Mouse (Mus musculus): ENCODE results near the gene Pitpnb.

The Pitpnb gene

DNA sequence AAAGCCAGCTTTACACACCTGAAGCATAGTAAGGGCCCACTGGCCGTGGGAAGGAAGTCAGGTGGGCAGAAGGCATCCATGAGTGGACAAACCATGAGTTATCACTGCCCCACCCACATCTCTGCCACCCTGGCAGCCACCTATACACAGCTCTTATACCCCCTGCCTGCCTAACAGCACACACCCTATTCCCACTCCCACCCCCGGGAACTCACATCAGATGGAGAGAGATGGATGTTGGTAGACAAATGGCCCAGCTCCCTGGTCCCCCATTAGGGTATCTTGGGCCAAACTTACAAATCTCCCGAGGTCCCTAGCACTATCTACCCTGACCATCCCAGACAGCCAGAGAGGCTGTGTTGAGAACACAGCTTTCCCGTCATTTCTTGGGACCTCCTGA lies 68.7 kb downstream of the Pitpnb start:
- DNase-seq: no peak

DNA sequence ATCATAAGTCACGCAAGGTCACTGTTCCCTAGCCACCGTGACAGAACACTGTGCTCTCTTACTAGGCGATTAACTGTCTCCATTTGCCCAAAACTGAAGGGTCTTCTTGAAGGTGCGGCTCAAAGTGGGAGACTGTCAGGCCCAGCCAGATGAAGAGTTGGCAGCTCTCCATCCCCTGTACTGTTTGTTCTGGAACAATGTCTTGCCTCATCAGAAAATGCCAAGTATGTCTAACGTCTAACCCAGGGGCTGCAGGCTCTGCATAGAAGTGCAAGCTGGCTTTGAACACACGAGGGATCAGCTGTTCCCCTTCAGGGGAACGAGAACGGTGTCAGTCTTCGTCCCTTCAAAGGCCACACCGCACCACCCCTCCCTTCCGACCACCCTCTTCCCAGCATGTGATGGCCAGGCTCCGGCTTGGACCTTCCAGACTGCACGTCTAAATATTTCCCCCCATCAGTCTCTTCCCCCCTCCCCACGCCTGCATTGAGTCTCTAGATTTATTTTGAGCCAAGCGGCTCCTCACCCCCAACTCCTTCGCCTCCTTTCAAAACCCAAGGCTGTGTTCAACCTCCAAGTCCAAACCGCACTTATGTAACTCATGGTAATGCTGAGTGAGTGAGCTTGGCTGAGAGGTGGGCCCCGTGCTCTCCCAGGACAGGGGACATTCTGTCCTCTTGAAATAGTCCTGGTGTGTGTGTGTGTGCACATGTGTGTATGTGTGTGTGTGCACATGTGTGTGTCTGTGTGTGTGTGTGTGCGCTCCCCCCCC lies 71.5 kb downstream of the Pitpnb start:
- DNase-seq: no peak

DNA sequence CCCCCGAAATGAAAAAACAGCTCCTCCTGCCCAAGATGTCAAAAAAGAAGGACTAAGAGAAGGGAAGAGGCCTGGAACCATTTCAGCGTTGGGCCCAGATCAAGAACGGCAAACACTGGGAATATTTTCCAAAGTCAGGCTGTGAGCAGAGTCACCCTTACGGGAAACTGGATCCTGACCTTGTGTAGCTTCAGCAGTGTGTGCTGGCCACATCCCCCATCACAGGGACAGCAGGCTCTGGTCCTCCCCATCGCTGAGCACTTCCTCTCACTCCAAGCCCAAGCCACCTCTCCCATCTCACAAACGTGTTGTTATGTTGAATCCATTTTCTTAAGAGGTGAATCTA lies 72.1 kb downstream of the Pitpnb start:
- DNase-seq: no peak

DNA sequence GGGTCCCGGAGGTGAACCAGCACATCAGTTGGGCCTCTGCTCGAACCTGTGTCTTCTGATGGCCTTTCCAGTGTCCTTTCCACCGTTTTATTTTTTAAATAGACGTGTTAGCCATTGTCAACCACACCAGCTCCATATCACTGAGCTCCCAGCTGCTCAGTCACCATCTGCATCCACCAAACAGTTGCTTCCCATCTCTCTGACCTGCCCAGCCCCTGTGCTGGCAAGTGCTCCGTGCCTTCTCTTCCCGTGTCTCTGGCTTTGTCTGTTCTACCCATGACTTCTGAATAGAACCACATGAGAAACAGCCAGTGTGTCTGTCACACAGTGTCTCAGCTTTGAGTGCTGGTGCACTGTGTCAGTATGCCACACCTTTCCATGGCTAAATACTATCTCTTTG lies 74.2 kb downstream of the Pitpnb start:
- DNase-seq: no peak

DNA sequence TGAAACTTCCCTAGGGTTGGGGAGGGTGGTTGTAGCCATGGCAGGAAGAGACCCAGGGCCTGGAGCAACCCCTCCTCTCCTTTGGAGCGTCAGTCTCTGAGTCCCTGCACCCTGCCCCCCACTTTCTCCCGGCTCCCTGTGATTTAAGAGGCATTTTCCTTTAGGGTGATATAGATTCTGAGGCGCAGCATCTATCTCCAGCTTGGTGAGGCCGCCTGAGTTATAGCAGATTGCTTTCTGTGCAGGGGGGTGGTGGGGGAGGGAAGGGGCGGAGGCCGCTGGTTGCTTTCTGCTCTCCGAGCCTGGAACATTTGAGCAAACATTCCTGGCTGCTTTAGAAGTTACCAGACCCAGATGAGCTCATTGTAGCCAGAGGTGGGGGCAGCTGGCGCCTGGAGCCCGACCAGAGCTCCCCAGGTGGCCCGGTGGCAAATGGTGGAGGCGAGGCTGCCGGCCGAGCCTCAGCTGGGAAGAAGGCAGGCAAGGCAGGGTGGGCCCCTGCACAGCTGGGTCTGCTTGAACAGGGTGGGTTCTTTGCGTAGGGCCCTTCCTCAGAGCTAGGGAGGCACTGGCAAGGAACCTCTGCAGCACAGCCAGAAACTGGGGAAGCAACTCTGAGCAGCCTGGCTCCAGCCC lies 78.0 kb downstream of the Pitpnb start:
- no peak for DNase-seq

DNA sequence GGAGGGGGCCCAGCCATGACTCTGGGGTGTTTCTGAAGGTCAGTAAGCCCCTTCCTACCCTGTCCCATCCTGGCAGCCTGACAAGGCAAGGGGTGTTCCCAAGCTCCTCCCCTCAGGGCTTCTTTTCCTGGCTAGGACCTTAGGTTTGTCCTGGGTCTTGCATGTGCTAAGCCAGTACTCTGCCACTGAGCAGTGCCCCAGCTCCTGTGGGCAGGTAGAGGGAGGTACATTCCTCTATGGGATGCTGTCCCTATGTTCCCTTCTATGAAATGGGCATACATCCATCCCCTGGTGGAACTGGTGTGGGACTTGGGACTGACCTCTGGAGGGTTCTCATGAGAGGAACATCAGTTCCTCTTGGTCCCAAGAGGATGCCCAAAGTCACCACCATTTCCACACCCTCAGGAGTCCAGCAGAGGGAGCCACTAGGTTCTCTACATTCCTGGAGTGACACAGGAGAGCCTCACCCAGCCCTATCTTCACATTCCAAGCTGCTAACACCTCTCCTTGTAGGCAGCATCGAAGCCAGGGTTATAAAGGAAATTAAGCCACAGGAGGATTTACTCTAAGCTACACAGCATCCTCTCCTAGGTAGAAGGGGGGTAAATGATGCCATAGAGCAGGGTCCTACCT lies 79.0 kb downstream of the Pitpnb start:
- no peak for DNase-seq

DNA sequence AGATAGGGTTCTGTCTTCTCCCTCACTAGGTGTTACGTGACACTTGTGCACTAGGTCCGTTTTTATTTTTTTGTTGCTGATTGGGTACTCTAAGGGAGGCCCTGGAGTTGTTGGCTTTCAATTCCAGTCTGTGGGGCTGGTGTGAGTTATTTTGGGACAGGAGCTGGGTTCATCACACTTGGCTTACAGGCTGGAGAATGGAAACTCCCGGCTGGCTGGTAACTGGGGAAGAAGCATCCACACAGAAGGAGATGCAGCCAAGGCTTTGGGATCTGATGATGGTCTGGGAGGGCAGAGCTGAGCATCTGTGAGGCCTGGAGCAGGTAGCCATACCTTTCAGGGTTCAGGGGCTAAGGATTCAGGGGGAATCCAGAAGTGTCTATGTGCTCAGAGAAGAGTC lies 80.1 kb downstream of the Pitpnb start:
- DNase-seq: no peak

DNA sequence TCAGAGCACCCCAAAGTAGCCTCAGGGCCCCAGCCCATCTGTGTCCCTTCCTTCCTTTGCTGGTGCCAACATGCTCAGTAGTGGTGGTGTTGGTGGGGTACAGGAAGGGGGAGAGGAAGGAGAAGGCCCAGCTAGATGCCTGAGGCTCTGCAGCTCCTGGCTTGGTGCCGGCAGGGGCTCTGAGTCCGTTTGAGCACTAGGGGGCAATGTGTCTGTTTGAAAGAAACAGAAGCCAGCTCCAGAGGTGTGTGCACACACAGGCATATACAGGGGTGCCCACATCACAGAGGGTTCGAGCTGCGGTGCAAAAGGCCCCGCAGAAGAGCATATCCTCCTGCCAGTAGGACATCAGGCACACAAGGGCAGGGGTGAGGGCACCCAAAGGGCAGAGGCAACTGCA lies 83.6 kb downstream of the Pitpnb start:
- peak; percentile 18 for DNase-seq

DNA sequence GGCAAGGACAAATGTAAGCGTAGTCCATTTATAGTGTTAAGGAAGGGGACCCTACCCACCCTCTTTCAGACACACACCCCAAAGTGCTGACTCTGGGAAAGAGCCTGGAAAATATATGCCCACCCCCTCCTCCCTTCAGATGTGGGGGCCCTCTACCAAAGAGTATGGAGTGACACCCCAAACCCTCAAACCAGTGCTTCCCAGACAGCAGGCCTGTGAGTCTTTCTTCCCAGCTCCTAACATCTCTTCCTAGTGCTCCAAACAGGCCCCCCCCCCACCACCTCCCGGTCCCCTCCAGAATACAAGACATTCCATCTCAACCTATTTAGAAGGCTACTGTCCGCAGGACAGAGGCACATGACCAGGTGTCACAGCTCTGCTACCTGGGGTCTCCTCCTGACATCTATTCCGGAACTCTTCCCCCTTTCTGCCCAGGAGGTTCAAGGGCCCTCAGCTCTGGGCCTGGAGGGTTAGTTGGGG lies 84.2 kb downstream of the Pitpnb start:
- DNase-seq: no peak

DNA sequence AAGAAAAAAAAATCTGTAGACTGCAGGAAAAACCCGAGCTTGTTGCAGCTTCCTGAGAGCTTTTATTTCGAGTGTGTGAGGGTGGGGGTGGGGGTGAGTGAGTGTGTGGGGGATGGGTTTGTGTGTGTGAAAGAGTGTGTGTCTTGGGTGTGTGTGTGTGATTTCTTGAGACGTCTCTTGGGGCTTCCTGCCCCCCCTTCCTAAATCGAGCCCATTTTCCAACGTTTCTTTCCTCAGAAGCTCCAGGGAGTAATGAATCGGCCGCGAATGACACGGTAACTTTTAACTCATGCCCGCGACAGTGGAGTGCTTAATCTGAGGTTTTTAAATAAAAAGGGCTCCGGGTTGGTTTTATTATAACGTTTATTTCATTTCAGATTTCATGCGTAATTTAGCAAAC lies 85.0 kb downstream of the Pitpnb start:
- DNase-seq: no peak

DNA sequence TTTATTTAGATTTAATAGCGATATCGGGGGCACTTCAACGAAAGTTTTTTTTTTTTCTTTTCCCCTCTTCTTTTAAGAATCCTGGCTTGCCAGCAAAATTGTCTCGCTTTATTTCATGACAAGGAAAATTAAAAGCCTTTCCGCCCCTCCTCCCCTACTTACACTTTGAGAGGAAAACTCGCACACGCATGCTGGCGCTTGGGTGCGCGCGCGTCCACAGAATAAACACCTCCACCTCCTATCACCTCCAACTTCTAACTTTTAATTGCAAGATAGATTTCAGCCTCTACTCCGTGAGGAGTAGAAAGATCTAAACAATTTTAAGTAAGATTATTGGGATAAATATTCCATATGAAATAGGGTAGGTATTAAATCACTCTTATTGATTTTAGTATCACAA lies 85.5 kb downstream of the Pitpnb start:
- DNase-seq: no peak

DNA sequence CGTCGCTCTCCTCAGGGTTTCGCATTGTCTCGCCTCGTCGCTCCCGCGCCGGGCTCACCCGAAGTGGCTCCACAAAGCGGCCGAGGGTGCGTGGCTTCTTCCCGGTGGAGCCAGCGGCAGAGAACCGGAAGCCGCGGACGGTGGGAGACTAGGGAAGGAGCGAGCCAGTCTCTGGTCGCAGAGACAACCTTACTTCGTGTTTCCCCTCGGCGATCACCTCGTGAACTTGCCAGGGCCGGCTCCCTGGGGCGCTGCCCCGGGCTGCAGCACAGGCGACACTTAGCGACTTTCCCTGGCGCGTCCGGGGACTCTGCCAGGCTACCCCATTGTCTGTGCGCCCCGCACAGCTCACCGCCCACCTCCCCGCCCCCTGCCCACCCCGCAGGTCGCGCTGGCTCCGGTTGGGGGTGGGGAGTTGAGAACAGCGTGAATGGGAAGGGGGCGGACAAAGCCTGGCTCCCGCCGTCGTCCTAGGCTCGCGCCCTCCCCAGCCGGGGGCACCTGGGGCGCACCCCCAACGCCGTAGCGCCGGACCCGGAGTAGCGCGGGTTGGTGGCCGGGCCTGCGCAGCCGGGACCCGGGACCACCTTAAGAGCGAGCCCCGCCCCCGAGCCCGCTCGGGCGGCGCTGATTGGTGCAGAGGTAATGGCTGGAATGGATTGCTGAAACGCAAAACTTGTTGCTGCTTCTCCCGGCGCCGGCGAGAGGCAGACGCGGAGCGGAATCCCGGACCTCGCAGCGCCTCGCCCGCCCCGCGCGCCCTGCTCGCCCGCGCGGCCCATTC lies 86.2 kb downstream of the Pitpnb start, which contains the start of gene Mn1:
TSS of gene Mn1 (plus strand) at position 772 of the 784 bp plus-strand sequence.
- DNase-seq: peak; percentile 43

DNA sequence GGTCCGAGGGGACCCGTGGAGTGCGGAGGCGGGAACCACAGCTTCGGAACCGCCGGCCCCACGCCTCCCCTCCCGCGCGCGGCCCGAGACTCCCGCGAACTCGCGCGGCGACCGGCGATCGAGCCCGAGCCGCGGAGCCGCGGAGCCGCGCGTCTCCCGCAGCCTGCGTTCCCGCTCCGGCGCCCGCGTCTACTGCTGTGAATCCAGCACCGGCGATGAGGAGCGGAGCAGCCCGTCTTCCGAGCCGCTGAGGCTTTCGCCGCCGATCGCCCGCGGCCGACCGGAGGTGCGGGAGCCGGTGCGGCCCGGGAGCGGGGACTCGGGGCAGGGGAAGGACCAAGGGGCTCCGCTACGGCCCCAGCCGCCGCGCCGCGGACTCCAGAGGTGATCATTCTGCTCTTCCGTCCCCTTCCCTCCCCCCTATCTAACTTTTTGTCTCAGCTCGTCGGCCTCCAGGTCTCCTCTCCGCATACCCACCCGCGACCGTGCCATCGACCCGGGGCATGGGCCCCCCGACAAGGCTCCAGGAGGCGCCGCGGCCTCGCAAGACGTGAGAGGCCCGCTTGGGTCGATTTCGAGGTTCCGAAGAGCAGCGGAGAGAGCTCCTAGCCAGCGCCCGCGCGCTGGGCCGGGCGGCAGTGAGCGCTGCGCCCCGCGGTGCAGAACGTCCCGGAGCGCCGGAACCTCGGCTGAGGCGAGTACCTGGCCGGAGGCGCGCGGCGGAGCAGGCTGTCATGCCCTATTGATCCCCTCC lies 87.0 kb downstream of the Pitpnb start:
- no peak for DNase-seq

DNA sequence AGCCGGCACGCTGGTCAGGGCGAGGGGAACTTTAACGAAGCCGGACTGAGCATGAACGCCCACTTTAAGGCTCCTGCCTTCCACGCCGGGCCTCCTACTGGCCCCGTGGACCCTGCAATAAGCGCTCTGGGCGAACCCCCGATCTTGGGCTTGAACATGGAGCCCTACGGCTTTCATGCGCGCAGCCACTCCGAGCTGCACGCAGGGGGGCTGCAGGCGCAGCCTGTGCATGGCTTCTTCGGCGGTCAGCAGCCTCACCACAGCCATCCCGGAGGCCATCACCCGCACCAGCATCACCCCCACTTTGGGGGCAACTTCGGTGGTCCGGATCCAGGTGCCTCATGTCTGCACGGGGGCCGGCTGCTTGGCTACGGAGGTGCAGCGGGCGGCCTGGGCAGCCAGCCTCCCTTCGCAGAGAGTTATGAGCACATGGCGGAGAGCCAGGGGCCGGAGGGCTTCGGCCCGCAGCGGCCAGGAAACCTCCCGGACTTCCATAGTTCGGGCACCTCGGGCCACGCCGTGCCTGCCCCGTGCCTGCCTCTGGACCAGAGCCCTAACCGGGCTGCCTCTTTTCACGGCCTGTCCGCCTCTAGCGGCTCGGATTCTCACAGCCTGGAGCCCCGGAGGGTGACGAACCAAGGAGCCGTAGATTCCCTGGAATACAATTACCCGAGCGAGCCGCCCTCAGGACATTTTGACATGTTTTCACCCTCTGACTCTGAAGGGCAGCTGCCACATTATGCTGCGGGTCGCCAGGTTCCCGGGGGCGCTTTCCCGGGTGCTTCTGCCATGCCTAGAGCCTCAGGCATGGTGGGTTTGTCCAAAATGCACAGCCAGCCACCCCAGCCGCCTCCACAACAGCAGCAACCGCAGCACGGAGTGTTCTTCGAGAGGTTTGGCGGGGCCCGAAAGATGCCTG lies 87.9 kb downstream of the Pitpnb start:
- no peak for DNase-seq

DNA sequence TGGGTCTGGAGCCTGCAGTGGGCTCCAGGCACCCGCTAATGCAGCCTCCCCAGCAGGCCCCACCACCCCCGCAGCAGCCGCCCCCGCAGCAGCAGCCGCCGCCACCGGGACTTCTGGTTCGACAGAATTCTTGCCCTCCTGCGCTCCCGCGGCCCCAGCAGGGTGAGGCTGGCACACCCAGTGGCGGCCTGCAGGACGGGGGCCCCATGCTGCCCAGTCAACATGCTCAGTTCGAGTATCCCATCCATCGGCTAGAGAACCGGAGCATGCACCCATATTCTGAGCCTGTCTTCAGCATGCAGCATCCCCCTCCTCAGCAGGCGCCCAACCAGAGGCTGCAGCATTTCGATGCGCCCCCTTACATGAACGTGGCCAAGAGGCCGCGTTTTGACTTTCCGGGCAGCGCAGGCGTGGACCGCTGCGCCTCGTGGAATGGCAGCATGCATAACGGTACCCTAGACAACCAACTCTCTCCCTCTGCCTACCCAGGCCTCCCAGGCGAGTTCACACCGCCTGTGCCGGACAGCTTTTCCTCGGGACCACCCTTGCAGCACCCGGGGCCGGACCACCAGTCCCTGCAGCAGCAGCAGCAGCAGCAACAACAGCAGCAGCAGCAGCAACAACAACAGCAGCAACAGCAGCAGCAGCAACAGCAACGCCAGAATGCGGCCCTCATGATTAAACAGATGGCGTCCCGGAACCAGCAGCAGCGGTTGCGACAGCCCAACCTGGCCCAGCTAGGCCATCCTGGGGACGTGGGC lies 88.7 kb downstream of the Pitpnb start:
- DNase-seq: no peak

DNA sequence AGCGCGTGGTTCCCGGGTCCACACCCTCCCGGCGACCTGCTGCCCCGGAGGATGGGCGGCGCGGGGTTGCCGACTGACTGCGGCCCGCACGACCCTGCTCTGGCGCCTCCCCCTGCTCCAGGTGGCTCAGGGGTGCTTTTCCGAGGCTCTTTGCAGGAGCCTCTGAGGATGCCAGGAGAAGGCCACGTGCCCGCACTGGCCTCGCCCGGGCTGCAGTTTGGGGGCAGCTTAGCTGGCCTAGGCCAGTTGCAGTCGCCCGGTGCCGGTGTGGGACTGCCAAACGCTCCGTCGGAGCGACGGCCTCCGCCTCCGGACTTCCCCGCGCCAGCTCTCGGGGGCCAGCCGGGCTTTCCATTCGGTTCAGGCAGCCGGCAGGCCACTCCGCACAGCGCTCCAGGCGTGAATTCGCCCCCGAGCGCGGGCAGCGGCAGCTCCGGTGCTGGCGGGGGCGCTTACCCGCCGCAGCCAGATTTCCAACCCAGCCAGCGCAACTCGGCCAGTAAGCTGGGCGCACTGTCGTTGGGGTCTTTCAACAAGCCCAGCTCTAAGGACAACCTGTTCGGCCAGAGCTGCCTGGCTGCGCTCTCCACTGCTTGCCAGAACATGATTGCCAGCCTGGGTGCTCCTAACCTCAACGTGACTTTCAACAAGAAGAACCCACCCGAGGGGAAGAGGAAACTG lies 89.6 kb downstream of the Pitpnb start:
- DNase-seq: no peak

DNA sequence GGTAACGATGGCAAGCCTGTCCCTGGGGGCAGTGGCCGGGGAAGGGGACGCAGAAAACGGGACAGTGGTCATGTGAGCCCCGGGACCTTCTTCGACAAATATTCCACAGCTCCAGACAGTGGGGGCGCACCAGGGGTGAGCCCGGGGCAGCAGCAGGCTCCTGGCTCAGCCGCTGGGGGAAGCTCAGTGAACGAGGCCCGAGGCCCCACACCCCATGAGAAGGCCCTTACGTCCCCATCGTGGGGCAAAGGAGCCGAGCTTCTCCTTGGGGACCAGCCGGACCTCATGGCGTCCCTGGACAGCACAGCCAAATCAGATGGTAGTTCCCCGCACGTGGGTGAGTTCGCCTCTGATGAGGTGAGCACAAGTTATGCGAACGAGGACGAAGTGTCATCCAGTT lies 90.3 kb downstream of the Pitpnb start:
- no peak for DNase-seq

DNA sequence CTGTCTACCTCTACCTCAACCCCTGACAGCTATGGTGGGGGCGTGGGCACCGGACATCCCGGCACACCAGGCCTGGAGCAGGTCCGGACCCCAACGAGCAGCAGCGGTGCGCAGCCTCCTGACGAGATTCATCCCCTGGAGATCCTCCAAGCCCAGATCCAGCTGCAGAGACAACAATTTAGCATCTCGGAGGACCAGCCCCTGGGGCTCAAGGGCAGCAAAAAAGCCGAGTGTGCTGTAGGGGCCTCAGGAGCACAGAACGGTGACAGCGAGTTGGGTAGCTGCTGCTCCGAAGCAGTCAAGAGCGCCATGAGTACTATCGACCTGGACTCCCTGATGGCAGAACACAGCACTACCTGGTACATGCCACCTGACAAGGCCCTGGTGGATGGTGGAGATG lies 90.9 kb downstream of the Pitpnb start:
- no peak for DNase-seq

DNA sequence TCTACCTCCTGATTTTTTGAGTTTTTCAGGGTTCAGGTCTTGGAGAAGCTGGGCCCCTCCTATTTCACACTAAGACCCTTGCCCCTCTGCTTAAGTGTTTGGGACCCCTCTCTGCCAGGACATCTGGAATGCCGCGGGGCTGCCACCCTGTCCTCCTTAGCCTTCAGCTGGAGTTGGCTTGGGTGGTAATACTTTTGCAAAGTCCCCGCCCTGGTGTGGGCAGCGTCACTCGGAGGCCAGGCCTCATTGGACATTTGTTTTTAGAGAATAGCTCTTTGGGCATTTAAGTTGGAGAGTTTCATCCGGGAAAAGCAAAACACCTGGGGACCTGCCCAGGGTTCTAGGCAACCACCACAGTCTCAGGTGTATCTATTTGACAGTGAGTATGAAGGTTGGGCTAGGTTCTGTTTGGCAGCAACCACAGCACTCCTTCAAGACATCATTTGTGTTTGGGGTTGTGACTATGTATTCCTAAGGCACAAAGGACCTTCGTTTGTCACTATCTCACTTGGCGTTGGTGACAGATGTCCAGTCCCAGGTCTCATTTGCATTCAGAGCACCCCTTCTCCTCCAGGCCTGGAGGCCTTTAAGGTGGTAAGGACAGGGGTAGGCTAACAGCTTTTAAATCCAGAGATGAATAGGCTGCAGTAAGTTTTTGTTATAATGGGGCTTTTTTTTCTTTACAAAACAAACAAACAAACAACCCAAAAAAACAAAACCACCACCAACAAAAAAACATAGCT lies 91.7 kb downstream of the Pitpnb start:
- no peak for DNase-seq
